ENCODE assay signal across 18 mouse cellular contexts in the genomic region with DNA sequence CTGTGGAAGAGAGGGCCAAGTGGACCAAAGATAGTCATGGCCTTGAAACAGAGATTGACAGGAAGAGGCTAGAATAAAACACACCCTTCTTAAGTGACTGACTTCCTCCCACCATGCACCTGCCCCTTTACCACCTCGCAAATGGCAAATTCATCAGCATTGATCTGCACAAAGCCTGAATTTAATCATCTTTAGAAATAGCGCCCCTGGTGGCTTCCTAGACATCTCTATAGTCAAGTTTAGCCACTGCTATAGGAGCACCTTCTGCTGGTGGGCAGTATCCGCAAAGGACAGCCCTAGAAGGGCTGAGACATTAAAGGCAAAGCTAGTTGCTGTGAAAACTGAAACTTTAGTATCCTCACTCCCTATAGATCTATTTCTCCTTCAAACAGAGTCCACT.
DNase-seq lines count a peak whose midpoint lies in the region; ATAC-seq lines count a peak whose summit lies in the region.
"Had no signal": no experiment of that assay in that cellular context is flagged by ENCODE, and none has a peak within 500 bp of the region (broad histone marks: within the 10 kb centered on the region; RNA-seq: fewer than 3 reads in every experiment).

No protein-coding gene starts in this region.

- no peak overlapping the region for H3K4me2 ChIP-seq in kidney, embryonic 16.5 days (replicated peaks; ENCODE audit: low read depth, low read length)
- H3K4me2 ChIP-seq in kidney, embryonic 14.5 days (replicated peaks; ENCODE audit: low read depth, low read length), result no peak overlapping the region
- H3K4me2 ChIP-seq: embryonic facial prominence, embryonic 12.5 days; heart, embryonic 11.5 days; hindbrain, embryonic 13.5 days had no signal

- 52% methylated on average over 3 of the region's 3 CpGs for WGBS in kidney, embryonic 16.5 days
- WGBS in kidney, embryonic 14.5 days, result 45% methylated on average over 3 of the region's 3 CpGs

- no peaks in the 10 kb centered on the region for H3K27me3 ChIP-seq in kidney, embryonic 16.5 days (ENCODE audit: insufficient read depth, low read length)
- H3K27me3 ChIP-seq in kidney, embryonic 14.5 days (ENCODE audit: control insufficient read depth, insufficient read depth, low read length), result no peaks in the 10 kb centered on the region
- H3K27me3 ChIP-seq: embryonic facial prominence, embryonic 12.5 days; hindbrain, embryonic 13.5 days had no signal

- H3K4me1 ChIP-seq in kidney, embryonic 16.5 days (ENCODE audit: insufficient read depth, low read length), result peaks cover 3% of the 10 kb centered on the region; the same call in 1 of the 2 replicates
- no peaks in the 10 kb centered on the region for H3K4me1 ChIP-seq in kidney, embryonic 14.5 days (ENCODE audit: control insufficient read depth, insufficient read depth, low read length)
- H3K4me1 ChIP-seq: embryonic facial prominence, embryonic 12.5 days; hindbrain, embryonic 13.5 days had no signal

- H3K36me3 ChIP-seq in kidney, embryonic 16.5 days (ENCODE audit: insufficient read depth, low read length), result no peaks in the 10 kb centered on the region
- no peaks in the 10 kb centered on the region for H3K36me3 ChIP-seq in kidney, embryonic 14.5 days (ENCODE audit: control insufficient read depth, insufficient read depth, low read length)
- H3K36me3 ChIP-seq: embryonic facial prominence, embryonic 12.5 days; forebrain, embryonic 10.5 days; G1E; hindbrain, embryonic 13.5 days had no signal

- no peak overlapping the region for H3K9ac ChIP-seq in kidney, embryonic 16.5 days (replicated peaks; ENCODE audit: low read length)
- no peak overlapping the region for H3K9ac ChIP-seq in kidney, embryonic 14.5 days (ENCODE audit: low read depth, low read length)
- H3K9ac ChIP-seq: embryonic facial prominence, embryonic 12.5 days; hindbrain, embryonic 13.5 days had no signal

- DNase-seq in adrenal gland, postnatal 14 days, result peak; percentile 3
- DNase-seq in adrenal gland, adult 18-20 months (ENCODE audit: low spot score in 2 of 2), result no peak
- DNase-seq in lung, postnatal 36 days, result peak; percentile 5
- DNase-seq in lung, postnatal 10 days, result no peak
- DNase-seq in embryo, embryonic 11 days, result peak; percentile 54
- DNase-seq in right cerebral cortex, adult 2 months (ENCODE audit: low spot score in 2 of 2), result no peak
- DNase-seq: kidney, adult 8-10 months; layer of hippocampus, postnatal 36 days; liver; lung, postnatal 14 days; thymus, postnatal 25 days had no signal

- peak; percentile 27; the same call in 1 of the 2 replicates for ATAC-seq in kidney, embryonic 16.5 days (ENCODE audit: low FRiP score, low TSS enrichment)
- ATAC-seq in kidney, embryonic 14.5 days (ENCODE audit: low FRiP score, low TSS enrichment), result no peak

- no peak overlapping the region for H3K27ac ChIP-seq in kidney, embryonic 16.5 days (ENCODE audit: low read length)
- H3K27ac ChIP-seq in kidney, embryonic 14.5 days (ENCODE audit: low read depth, low read length), result no peak overlapping the region
- H3K27ac ChIP-seq: embryonic facial prominence, embryonic 12.5 days; forebrain, embryonic 10.5 days; hindbrain, embryonic 13.5 days had no signal

- no peaks in the 10 kb centered on the region for H3K9me3 ChIP-seq in kidney, embryonic 16.5 days (ENCODE audit: low read length)
- H3K9me3 ChIP-seq in kidney, embryonic 14.5 days (ENCODE audit: control insufficient read depth, low read length), result no peaks in the 10 kb centered on the region
- H3K9me3 ChIP-seq: embryonic facial prominence, embryonic 12.5 days; forebrain, embryonic 10.5 days; hindbrain, embryonic 13.5 days had no signal

- no peak overlapping the region for H3K4me3 ChIP-seq in kidney, embryonic 16.5 days (ENCODE audit: low read length)
- no peak overlapping the region for H3K4me3 ChIP-seq in kidney, embryonic 14.5 days (ENCODE audit: low read length)
- H3K4me3 ChIP-seq: embryonic facial prominence, embryonic 12.5 days; forebrain, embryonic 10.5 days; hindbrain, embryonic 13.5 days had no signal

Comparison
In these comparisons a context has a peak if more than half of its experiments do, and no peak if none do; other contexts are left out.
1. DNase-seq: peak in adrenal gland, postnatal 14 days (single experiment), lung, postnatal 36 days (single experiment) and embryo, embryonic 11 days (single experiment); none in adrenal gland, adult 18-20 months (0 of 2), lung, postnatal 10 days (single experiment) and right cerebral cortex, adult 2 months (0 of 2).